Mouse (Mus musculus) thymus, adult 2 months (tissue): Measurements from ENCODE around the gene Greb1.

Source experiments
- CTCF ChIP-seq: fragments of 200-500 bp; IDR thresholded peaks from 2 replicates; pipeline ENCODE4 v1.5.1; 2012; ENCODE audit warnings: mild to moderate bottlenecking, control low read depth, low read length, moderate library complexity, borderline replicate concordance; ENCODE audit not compliant: control insufficient read depth, poor library complexity, insufficient read depth; ENCODE audit errors: extremely low read depth
- POLR2A ChIP-seq: fragments of 200-500 bp; IDR thresholded peaks from 2 replicates; pipeline ENCODE4 v1.6.1; 2012; ENCODE audit warnings: mild to moderate bottlenecking, low read length, control low read depth, moderate library complexity; ENCODE audit not compliant: control insufficient read depth, poor library complexity, insufficient read depth; ENCODE audit errors: extremely low read depth

GRCm38 (mm10) chr12:16752236-16752840 lies 48.3 kb downstream of the Greb1 start:
- no peak for TF ChIP-seq CTCF
- TF ChIP-seq POLR2A, result no peak
